Mouse (Mus musculus): ENCODE results near the gene Gm4792. TPM values are rescaled to one million over a fixed set of nuclear protein-coding genes. Genes with fewer than 3 reads are reported as not detected.

Gm4792 gene
- polyA plus RNA-seq (2015; fragmentation: Nextera tagmentation; extraction: Ambion mirVana), result not detected in 2 replicates

- Histone ChIP-seq H3K9ac (no peak within 1 kb of the TSS), H3K36me3 (no peaks in the 10 kb centered on the region), H3K4me3 (no peak within 1 kb of the TSS), H3K27me3 (no peaks in the 10 kb centered on the region), H3K9me3 (no peaks in the 10 kb centered on the region), H3K4me1 (peaks cover 6% of the 10 kb centered on the region; the same call in 1 of the 2 replicates), H3K4me2 (no peak within 1 kb of the TSS), H3K27ac (no peak within 1 kb of the TSS)
- 82% methylated on average over 3 of the region's 3 CpGs for WGBS
- no peak for ATAC-seq (ENCODE audit: insufficient number of reproducible peaks, insufficient read depth, low FRiP score, low TSS enrichment, low read depth)
Measured at GRCm38 (mm10) chr10:94298471-94298870, at the start of gene Gm4792. Gene Gm4792, minus strand, starts transcription at chr10:94298703.

DNA sequence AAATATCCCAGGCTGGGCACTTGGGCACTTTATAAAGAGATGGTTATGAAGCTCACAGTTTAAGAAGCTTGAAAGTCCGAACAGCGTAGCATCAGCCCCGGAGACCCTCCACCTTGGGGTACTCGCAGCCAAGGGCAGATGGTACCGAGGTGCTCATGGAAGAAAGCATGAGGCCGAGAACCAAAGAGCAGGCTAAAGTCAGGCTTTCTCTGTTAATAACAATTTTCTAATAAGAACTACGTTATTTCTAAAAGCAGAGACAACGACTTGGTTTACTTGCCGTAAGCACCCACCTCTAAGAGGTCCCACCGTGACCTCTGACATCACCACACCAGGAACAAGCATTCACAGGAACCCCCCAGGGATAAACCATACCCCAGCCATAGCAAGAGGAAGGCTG is 49.5 kb upstream of the Gm4792 start:
- Histone ChIP-seq H3K9me3 (no peaks in the 10 kb centered on the region), H3K4me2 (no peak overlapping the region), H3K27me3 (no peaks in the 10 kb centered on the region), H3K9ac (no peak overlapping the region), H3K4me1 (peaks cover 13% of the 10 kb centered on the region; the same call in 1 of the 2 replicates), H3K4me3 (no peak overlapping the region), H3K36me3 (no peaks in the 10 kb centered on the region), H3K27ac (no peak overlapping the region)
- 93% methylated on average over 10 of the region's 10 CpGs for WGBS
- no peak for ATAC-seq (ENCODE audit: insufficient number of reproducible peaks, insufficient read depth, low FRiP score, low TSS enrichment, low read depth)

DNA sequence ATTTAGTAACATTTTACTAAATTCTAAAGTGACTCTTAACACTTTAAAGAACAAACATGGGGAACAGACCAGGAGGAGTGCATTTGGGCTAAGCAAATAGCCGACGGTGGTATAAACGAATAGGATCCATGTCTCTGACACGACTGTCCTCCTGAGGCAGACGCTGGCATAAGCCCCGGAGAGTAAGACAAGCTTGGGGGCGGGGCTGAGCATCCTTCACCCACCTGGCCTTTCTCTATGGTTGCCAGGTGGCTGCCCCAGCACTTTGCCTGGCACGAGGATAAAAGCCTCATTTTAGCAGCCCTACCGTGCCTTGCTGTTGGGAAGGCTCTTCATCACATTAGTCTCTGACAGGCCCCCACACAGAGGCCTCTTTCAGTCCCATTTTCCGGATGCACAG is 48.8 kb upstream of the Gm4792 start:
- WGBS, result 72% methylated on average over 10 of the region's 10 CpGs
- no peaks in the 10 kb centered on the region for H3K36me3 ChIP-seq
- H3K4me1 ChIP-seq, result peaks cover 14% of the 10 kb centered on the region; the same call in 1 of the 2 replicates
- H3K4me3 ChIP-seq, result no peak overlapping the region
- H3K9me3 ChIP-seq, result no peaks in the 10 kb centered on the region
- no peak for ATAC-seq (ENCODE audit: insufficient number of reproducible peaks, insufficient read depth, low FRiP score, low TSS enrichment, low read depth)
- no peak overlapping the region for H3K9ac ChIP-seq
- no peaks in the 10 kb centered on the region for H3K27me3 ChIP-seq
- H3K27ac ChIP-seq, result no peak overlapping the region
- H3K4me2 ChIP-seq, result no peak overlapping the region

DNA sequence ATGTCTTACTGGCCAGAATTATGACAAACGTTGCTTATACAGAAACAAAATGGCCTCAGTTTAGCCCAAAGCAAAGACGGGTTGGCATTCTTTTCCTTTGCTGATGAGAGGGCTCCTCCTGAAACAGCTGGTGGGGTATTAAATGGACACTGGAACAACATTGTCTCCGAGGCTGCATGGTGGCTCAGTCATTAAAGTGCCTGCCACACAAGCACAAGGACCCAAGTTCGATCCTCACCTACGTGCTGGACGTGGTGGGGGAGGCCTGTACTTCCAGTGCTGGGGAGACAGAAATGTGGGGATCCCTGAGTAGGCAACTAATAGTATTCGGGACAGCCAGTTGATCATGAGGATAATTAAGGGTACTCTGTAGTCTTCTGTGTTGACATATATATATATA is 48.1 kb upstream of the Gm4792 start:
- H3K4me2 ChIP-seq, result no peak overlapping the region
- no peaks in the 10 kb centered on the region for H3K27me3 ChIP-seq
- WGBS, result 92% methylated on average over 7 of the region's 7 CpGs
- H3K27ac ChIP-seq, result no peak overlapping the region
- ATAC-seq (ENCODE audit: insufficient number of reproducible peaks, insufficient read depth, low FRiP score, low TSS enrichment, low read depth), result no peak
- H3K9ac ChIP-seq, result no peak overlapping the region
- H3K9me3 ChIP-seq, result no peaks in the 10 kb centered on the region
- no peak overlapping the region for H3K4me3 ChIP-seq
- H3K36me3 ChIP-seq, result no peaks in the 10 kb centered on the region
- peaks cover 18% of the 10 kb centered on the region; the same call in 1 of the 2 replicates for H3K4me1 ChIP-seq

GRCm38 (mm10) chr10:94345509-94346252 is 47.2 kb upstream of the Gm4792 start:
- H3K36me3 ChIP-seq, result no peaks in the 10 kb centered on the region
- no peaks in the 10 kb centered on the region for H3K9me3 ChIP-seq
- no peak overlapping the region for H3K27ac ChIP-seq
- H3K4me2 ChIP-seq, result no peak overlapping the region
- ATAC-seq (ENCODE audit: insufficient number of reproducible peaks, insufficient read depth, low FRiP score, low TSS enrichment, low read depth), result no peak
- H3K9ac ChIP-seq, result no peak overlapping the region
- H3K4me3 ChIP-seq, result no peak overlapping the region
- H3K4me1 ChIP-seq, result peaks cover 17% of the 10 kb centered on the region; the same call in 1 of the 2 replicates
- H3K27me3 ChIP-seq, result no peaks in the 10 kb centered on the region
- 84% methylated on average over 7 of the region's 7 CpGs for WGBS

- H3K4me2 ChIP-seq, result peak overlapping the region; percentile 16; the same call in 1 of the 2 replicates
- H3K4me1 ChIP-seq, result 0 out of 2 replicates have a peak, but pooled peaks cover 10% of the 10 kb centered on the region
- H3K27me3 ChIP-seq, result peaks cover 5% of the 10 kb centered on the region; the same call in 1 of the 2 replicates
- no peak overlapping the region for H3K27ac ChIP-seq
- no peak overlapping the region for H3K9ac ChIP-seq
- no peak overlapping the region for H3K4me3 ChIP-seq
- H3K9me3 ChIP-seq, result no peaks in the 10 kb centered on the region
- no peak for ATAC-seq (ENCODE audit: insufficient number of reproducible peaks, insufficient read depth, low FRiP score, low TSS enrichment, low read depth)
- WGBS, result 48% methylated on average over 21 of the region's 22 CpGs
- no peaks in the 10 kb centered on the region for H3K36me3 ChIP-seq
Measured at GRCm38 (mm10) chr10:94344631-94345417, 46.3 kb upstream of the Gm4792 start.

- H3K27ac ChIP-seq, result no peak overlapping the region
- ATAC-seq (ENCODE audit: insufficient number of reproducible peaks, insufficient read depth, low FRiP score, low TSS enrichment, low read depth), result no peak
- WGBS, result 86% methylated on average over 7 of the region's 7 CpGs
- peaks cover 5% of the 10 kb centered on the region; the same call in 1 of the 2 replicates for H3K27me3 ChIP-seq
- no peaks in the 10 kb centered on the region for H3K9me3 ChIP-seq
- no peak overlapping the region for H3K4me3 ChIP-seq
- H3K4me2 ChIP-seq, result no peak overlapping the region
- no peak overlapping the region for H3K9ac ChIP-seq
- no peaks in the 10 kb centered on the region for H3K36me3 ChIP-seq
- H3K4me1 ChIP-seq, result 0 out of 2 replicates have a peak, but pooled peaks cover 10% of the 10 kb centered on the region
Measured at GRCm38 (mm10) chr10:94343581-94343980, 45.1 kb upstream of the Gm4792 start.

DNA sequence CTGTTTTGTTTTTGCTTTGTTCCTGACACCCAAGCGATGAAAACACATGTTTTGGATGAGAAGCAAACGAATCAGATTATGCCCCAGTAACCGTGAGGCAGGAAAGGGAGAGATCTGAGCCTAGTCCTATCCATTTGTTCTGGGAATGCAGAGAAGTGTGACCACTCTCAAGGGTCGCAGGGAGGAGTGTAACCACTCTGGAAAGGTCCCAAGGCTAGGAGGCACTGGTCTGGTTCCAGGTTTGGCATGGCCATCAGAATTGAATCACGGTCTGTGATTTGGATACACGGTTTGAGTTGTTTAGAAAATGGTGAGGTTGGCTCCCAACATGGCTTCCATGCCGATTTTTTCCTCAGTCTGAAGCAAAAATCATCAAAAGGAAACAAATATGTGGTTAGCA is 43.8 kb upstream of the Gm4792 start:
- no peak for ATAC-seq (ENCODE audit: insufficient number of reproducible peaks, insufficient read depth, low FRiP score, low TSS enrichment, low read depth)
- 52% methylated on average over 7 of the region's 7 CpGs for WGBS
- no peaks in the 10 kb centered on the region for H3K9me3 ChIP-seq

DNA sequence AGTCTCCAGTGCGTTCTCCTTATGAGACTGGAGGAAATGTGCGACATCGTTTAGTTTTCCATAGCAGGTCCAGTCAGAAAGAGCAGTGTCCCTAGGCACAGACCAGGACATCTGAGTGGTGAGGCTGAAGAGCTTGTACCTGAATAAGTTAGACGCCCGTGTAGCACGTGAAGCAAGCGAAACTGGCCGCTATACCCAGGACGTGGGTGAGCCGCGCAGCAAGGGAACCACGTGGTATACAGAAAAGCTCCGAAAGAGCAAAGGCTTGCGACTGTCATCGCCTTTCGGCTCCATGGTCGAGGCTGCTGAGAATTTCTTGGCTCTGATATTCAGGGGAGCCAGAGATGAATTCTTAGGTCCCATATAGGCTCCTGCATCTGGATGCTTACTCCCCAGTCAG is 43.0 kb upstream of the Gm4792 start:
- ATAC-seq (ENCODE audit: insufficient number of reproducible peaks, insufficient read depth, low FRiP score, low TSS enrichment, low read depth), result no peak
- WGBS, result 64% methylated on average over 17 of the region's 17 CpGs

More for the DNA sequence above, 43.8 kb upstream of the Gm4792 start:
- Histone ChIP-seq H3K4me1 (0 out of 2 replicates have a peak, but pooled peaks cover 10% of the 10 kb centered on the region), H3K4me2 (0 out of 2 replicates have a peak overlapping the region, but pooled peaks have one; percentile 26), H3K27me3 (peaks cover 5% of the 10 kb centered on the region; the same call in 1 of the 2 replicates), H3K9ac (no peak overlapping the region), H3K36me3 (no peaks in the 10 kb centered on the region), H3K27ac (no peak overlapping the region), H3K4me3 (no peak overlapping the region)

DNA sequence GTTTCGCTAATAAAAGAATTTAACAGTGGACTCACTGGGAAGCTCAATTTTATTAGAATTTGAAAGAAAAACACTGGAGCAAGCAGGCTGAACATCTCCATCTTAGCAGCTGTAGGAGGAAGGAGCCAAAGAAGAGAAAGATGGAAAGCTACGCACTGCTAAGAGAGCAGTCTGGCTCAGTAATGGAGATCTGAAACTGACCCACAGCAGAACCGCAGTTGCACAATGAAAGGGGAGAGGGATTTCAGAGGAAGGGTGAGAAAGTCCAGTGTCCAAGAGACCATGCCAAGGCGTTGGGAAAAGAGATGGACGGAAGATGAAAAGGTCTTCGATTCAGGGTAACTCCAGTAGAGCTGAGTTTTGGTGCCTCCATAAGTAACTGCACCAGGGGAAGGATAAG is 37.6 kb upstream of the Gm4792 start:
- Histone ChIP-seq H3K9ac (no peak overlapping the region), H3K4me1 (no peaks in the 10 kb centered on the region), H3K9me3 (no peaks in the 10 kb centered on the region), H3K4me2 (no peak overlapping the region), H3K27me3 (peaks cover 5% of the 10 kb centered on the region; the same call in 1 of the 2 replicates), H3K36me3 (no peaks in the 10 kb centered on the region), H3K27ac (no peak overlapping the region), H3K4me3 (no peak overlapping the region)
- 84% methylated on average over 6 of the region's 6 CpGs for WGBS
- ATAC-seq (ENCODE audit: insufficient number of reproducible peaks, insufficient read depth, low FRiP score, low TSS enrichment, low read depth), result no peak

More for the DNA sequence above, 43.0 kb upstream of the Gm4792 start:
- H3K4me2 ChIP-seq, result peak overlapping the region; percentile 26
- no peak overlapping the region for H3K4me3 ChIP-seq
- H3K36me3 ChIP-seq, result no peaks in the 10 kb centered on the region
- H3K4me1 ChIP-seq, result 0 out of 2 replicates have a peak, but pooled peaks cover 10% of the 10 kb centered on the region
- peaks cover 5% of the 10 kb centered on the region; the same call in 1 of the 2 replicates for H3K27me3 ChIP-seq
- H3K27ac ChIP-seq, result no peak overlapping the region
- no peaks in the 10 kb centered on the region for H3K9me3 ChIP-seq
- H3K9ac ChIP-seq, result no peak overlapping the region

GRCm38 (mm10) chr10:94335047-94335446 is 36.5 kb upstream of the Gm4792 start:
- H3K36me3 ChIP-seq, result no peaks in the 10 kb centered on the region
- H3K27me3 ChIP-seq, result no peaks in the 10 kb centered on the region
- H3K9ac ChIP-seq, result no peak overlapping the region
- no peak overlapping the region for H3K27ac ChIP-seq
- H3K4me2 ChIP-seq, result no peak overlapping the region
- H3K4me3 ChIP-seq, result no peak overlapping the region
- H3K9me3 ChIP-seq, result no peaks in the 10 kb centered on the region
- WGBS, result 75% methylated on average over 10 of the region's 10 CpGs
- ATAC-seq (ENCODE audit: insufficient number of reproducible peaks, insufficient read depth, low FRiP score, low TSS enrichment, low read depth), result no peak
- H3K4me1 ChIP-seq, result peaks cover 5% of the 10 kb centered on the region
